Mouse (Mus musculus): Measurements from ENCODE around the gene Cc2d2b. TPM values are rescaled to one million over a fixed set of nuclear protein-coding genes. Genes with fewer than 3 reads are reported as not detected.

Gene Cc2d2b
- total and polyA plus RNA-seq, 2 experiments from 2014 or later: 0.16 TPM; not detected in 1

GRCm38 (mm10) chr19:40788004-40788714 lies 39.6 kb downstream of the Cc2d2b start:
- no peaks in the 10 kb centered on the region for H3K36me3 ChIP-seq (ENCODE audit: insufficient read depth, low read length)
- H3K27me3 ChIP-seq (ENCODE audit: insufficient read depth, low read length): no peaks in the 10 kb centered on the region
- H3K4me1 ChIP-seq (ENCODE audit: insufficient read depth, low read length): no peaks in the 10 kb centered on the region
- H3K4me2 ChIP-seq (ENCODE audit: low read depth, low read length): no peak overlapping the region
- no peak for ATAC-seq
- H3K9ac ChIP-seq (replicated peaks; ENCODE audit: low read length): no peak overlapping the region
- no peak for TF ChIP-seq CTCF (IDR thresholded peaks at IDR 0.05; ENCODE audit: low read depth)
- H3K4me3 ChIP-seq (ENCODE audit: low read length): no peak overlapping the region
- no peak overlapping the region for H3K27ac ChIP-seq
- DNase-seq (ENCODE audit: low spot score): no peak
- no peaks in the 10 kb centered on the region for H3K9me3 ChIP-seq (ENCODE audit: low read length)
- 77% methylated on average over 15 of the region's 15 CpGs for WGBS

- Histone ChIP-seq H3K9me3 (ENCODE audit: low read length) (no peaks in the 10 kb centered on the region), H3K4me3 (ENCODE audit: low read length) (no peak overlapping the region), H3K9ac (replicated peaks; ENCODE audit: low read length) (no peak overlapping the region), H3K27ac (no peak overlapping the region), H3K36me3 (ENCODE audit: insufficient read depth, low read length) (no peaks in the 10 kb centered on the region), H3K4me2 (ENCODE audit: low read depth, low read length) (no peak overlapping the region), H3K4me1 (ENCODE audit: insufficient read depth, low read length) (no peaks in the 10 kb centered on the region), H3K27me3 (ENCODE audit: insufficient read depth, low read length) (no peaks in the 10 kb centered on the region)
- 68% methylated on average over 2 of the region's 2 CpGs for WGBS
- TF ChIP-seq CTCF (IDR thresholded peaks at IDR 0.05; ENCODE audit: low read depth): no peak
- ATAC-seq (no peak), DNase-seq (ENCODE audit: low spot score) (no peak)
Observed at GRCm38 (mm10) chr19:40788715-40789084, 40.1 kb downstream of the Cc2d2b start.

- no peak overlapping the region for H3K9ac ChIP-seq (replicated peaks; ENCODE audit: low read length)
- DNase-seq (ENCODE audit: low spot score) (no peak), ATAC-seq (no peak)
- H3K4me2 ChIP-seq (ENCODE audit: low read depth, low read length): no peak overlapping the region
- H3K27ac ChIP-seq: no peak overlapping the region
- no peak for TF ChIP-seq CTCF (IDR thresholded peaks at IDR 0.05; ENCODE audit: low read depth)
- WGBS: 45% methylated on average over 7 of the region's 7 CpGs
- H3K27me3 ChIP-seq (ENCODE audit: insufficient read depth, low read length): no peaks in the 10 kb centered on the region
- no peak overlapping the region for H3K4me3 ChIP-seq (ENCODE audit: low read length)
- H3K36me3 ChIP-seq (ENCODE audit: insufficient read depth, low read length): no peaks in the 10 kb centered on the region
- no peaks in the 10 kb centered on the region for H3K4me1 ChIP-seq (ENCODE audit: insufficient read depth, low read length)
- no peaks in the 10 kb centered on the region for H3K9me3 ChIP-seq (ENCODE audit: low read length)
Observed at GRCm38 (mm10) chr19:40805176-40805737, 56.7 kb downstream of the Cc2d2b start.

GRCm38 (mm10) chr19:40809858-40810257 lies 61.3 kb downstream of the Cc2d2b start:
- Histone ChIP-seq H3K4me2 (ENCODE audit: low read depth, low read length) (no peak overlapping the region), H3K36me3 (ENCODE audit: insufficient read depth, low read length) (no peaks in the 10 kb centered on the region), H3K9me3 (ENCODE audit: low read length) (no peaks in the 10 kb centered on the region), H3K4me1 (ENCODE audit: insufficient read depth, low read length) (no peaks in the 10 kb centered on the region), H3K9ac (replicated peaks; ENCODE audit: low read length) (no peak overlapping the region), H3K27me3 (ENCODE audit: insufficient read depth, low read length) (no peaks in the 10 kb centered on the region), H3K27ac (no peak overlapping the region), H3K4me3 (ENCODE audit: low read length) (no peak overlapping the region)
- DNase-seq (ENCODE audit: low spot score) (no peak), ATAC-seq (no peak)
- no peak for TF ChIP-seq CTCF (IDR thresholded peaks at IDR 0.05; ENCODE audit: low read depth)
- WGBS: 63% methylated on average over 7 of the region's 7 CpGs

- 90% methylated on average over 4 of the region's 4 CpGs for WGBS
- Histone ChIP-seq H3K4me3 (ENCODE audit: low read length) (no peak overlapping the region), H3K9me3 (ENCODE audit: low read length) (no peaks in the 10 kb centered on the region), H3K36me3 (ENCODE audit: insufficient read depth, low read length) (no peaks in the 10 kb centered on the region), H3K9ac (replicated peaks; ENCODE audit: low read length) (no peak overlapping the region), H3K27me3 (ENCODE audit: insufficient read depth, low read length) (no peaks in the 10 kb centered on the region), H3K27ac (no peak overlapping the region), H3K4me1 (ENCODE audit: insufficient read depth, low read length) (no peaks in the 10 kb centered on the region), H3K4me2 (ENCODE audit: low read depth, low read length) (no peak overlapping the region)
- ATAC-seq: no peak
- no peak for DNase-seq (ENCODE audit: low spot score)
- no peak for TF ChIP-seq CTCF (IDR thresholded peaks at IDR 0.05; ENCODE audit: low read depth)
Observed at GRCm38 (mm10) chr19:40811840-40812239, 63.3 kb downstream of the Cc2d2b start.

- Histone ChIP-seq H3K27me3 (ENCODE audit: insufficient read depth, low read length) (no peaks in the 10 kb centered on the region), H3K4me1 (ENCODE audit: insufficient read depth, low read length) (no peaks in the 10 kb centered on the region), H3K9me3 (ENCODE audit: low read length) (no peaks in the 10 kb centered on the region), H3K4me3 (ENCODE audit: low read length) (no peak overlapping the region), H3K27ac (no peak overlapping the region), H3K36me3 (ENCODE audit: insufficient read depth, low read length) (no peaks in the 10 kb centered on the region), H3K4me2 (ENCODE audit: low read depth, low read length) (no peak overlapping the region), H3K9ac (replicated peaks; ENCODE audit: low read length) (no peak overlapping the region)
- no peak for TF ChIP-seq CTCF (IDR thresholded peaks at IDR 0.05; ENCODE audit: low read depth)
- DNase-seq (ENCODE audit: low spot score): no peak
- WGBS: 93% methylated on average over 3 of the region's 3 CpGs
- ATAC-seq: no peak
Observed at GRCm38 (mm10) chr19:40812778-40813177, 64.2 kb downstream of the Cc2d2b start.

GRCm38 (mm10) chr19:40813385-40813784 lies 64.8 kb downstream of the Cc2d2b start:
- 89% methylated on average over 14 of the region's 14 CpGs for WGBS
- no peak overlapping the region for H3K4me3 ChIP-seq (ENCODE audit: low read length)
- H3K4me1 ChIP-seq (ENCODE audit: insufficient read depth, low read length): no peaks in the 10 kb centered on the region
- H3K27me3 ChIP-seq (ENCODE audit: insufficient read depth, low read length): no peaks in the 10 kb centered on the region
- DNase-seq (ENCODE audit: low spot score): no peak
- no peak overlapping the region for H3K4me2 ChIP-seq (ENCODE audit: low read depth, low read length)
- H3K27ac ChIP-seq: no peak overlapping the region
- no peak overlapping the region for H3K9ac ChIP-seq (replicated peaks; ENCODE audit: low read length)
- TF ChIP-seq CTCF (IDR thresholded peaks at IDR 0.05; ENCODE audit: low read depth): no peak
- H3K9me3 ChIP-seq (ENCODE audit: low read length): no peaks in the 10 kb centered on the region
- H3K36me3 ChIP-seq (ENCODE audit: insufficient read depth, low read length): no peaks in the 10 kb centered on the region
- no peak for ATAC-seq

Measured in hindbrain, postnatal 0 days (tissue).